Mouse (Mus musculus) midbrain, embryonic 10.5 days (tissue): ENCODE measurements at regions not wholly inside any gene's neighbourhood (a gene's known extent, or its start where the extent isn't known, plus 50 kb on each side); places are given as distances from the start of the nearest gene placed in this dataset.

Source experiments
- DNase-seq: peaks from one replicate; pipeline ENCODE4 v3.0.0-alpha.2; 2017; ENCODE audit warnings: low spot score
- H3K27ac ChIP-seq: fragments of 300-500 bp; sonication (generic); replicated peaks from 2 replicates; pipeline ENCODE4 v1.5.1; 2016; ENCODE audit warnings: mild to moderate bottlenecking
- H3K27me3 ChIP-seq: fragments of 300-500 bp; sonication (generic); 2 replicates; pipeline ENCODE4 v1.6.1; 2016; ENCODE audit warnings: low read depth, mild to moderate bottlenecking; ENCODE audit not compliant: poor library complexity, severe bottlenecking
- H3K36me3 ChIP-seq: fragments of 300-500 bp; sonication (generic); 2 replicates; pipeline ENCODE4 v1.6.1; 2016; ENCODE audit warnings: mild to moderate bottlenecking, moderate library complexity
- H3K4me1 ChIP-seq: fragments of 300-500 bp; sonication (generic); 2 replicates; pipeline ENCODE4 v1.6.1; 2016
- H3K4me3 ChIP-seq: fragments of 300-500 bp; sonication (generic); 2 replicates; pipeline ENCODE4 v1.5.1; 2016; ENCODE audit warnings: mild to moderate bottlenecking, moderate library complexity
- H3K9me3 ChIP-seq: fragments of 300-500 bp; sonication (generic); replicated peaks from 2 replicates; pipeline ENCODE4 v1.6.1; 2016; ENCODE audit warnings: mild to moderate bottlenecking
- WGBS: fragments of 180-500 bp; shearing (Covaris S2); methylation state at CpG from one replicate; pipeline ENCODE4 v1.1.7; 2016; 5-methylcytosine and 5-hydroxymethylcytosine counted together

- Histone ChIP-seq H3K4me1 (peaks cover 4% of the 10 kb centered on the region; the same call in 1 of the 2 replicates), H3K4me3 (no peak overlapping the region), H3K27me3 (no peaks in the 10 kb centered on the region), H3K9me3 (0 out of 2 replicates have a peak, but pooled peaks cover 2% of the 10 kb centered on the region), H3K36me3 (no peaks in the 10 kb centered on the region), H3K27ac (no peak overlapping the region)
- WGBS = 92% methylated on average over 24 of the region's 24 CpGs
- DNase-seq = no peak
Observed at GRCm38 (mm10) chr8:109251360-109251798, 242.4 kb upstream of the Pmfbp1 start.

GRCm38 (mm10) chr8:109252404-109252803 is 241.4 kb upstream of the Pmfbp1 start:
- Histone ChIP-seq H3K4me1 (peaks cover 4% of the 10 kb centered on the region; the same call in 1 of the 2 replicates), H3K9me3 (0 out of 2 replicates have a peak, but pooled peaks cover 2% of the 10 kb centered on the region), H3K4me3 (no peak overlapping the region), H3K27ac (no peak overlapping the region), H3K36me3 (no peaks in the 10 kb centered on the region), H3K27me3 (no peaks in the 10 kb centered on the region)
- 89% methylated on average over 4 of the region's 4 CpGs for WGBS
- no peak for DNase-seq

- Histone ChIP-seq H3K27ac (no peak overlapping the region), H3K9me3 (no peaks in the 10 kb centered on the region), H3K36me3 (no peaks in the 10 kb centered on the region), H3K4me3 (no peak overlapping the region), H3K27me3 (no peaks in the 10 kb centered on the region), H3K4me1 (0 out of 2 replicates have a peak, but pooled peaks cover 2% of the 10 kb centered on the region)
- 20% methylated on average over 5 of the region's 5 CpGs for WGBS
- DNase-seq = peak; percentile 54
Observed at GRCm38 (mm10) chr8:109279129-109279528, 214.7 kb upstream of the Pmfbp1 start.

GRCm38 (mm10) chr8:109280540-109280939 is 213.3 kb upstream of the Pmfbp1 start:
- Histone ChIP-seq H3K4me1 (0 out of 2 replicates have a peak, but pooled peaks cover 2% of the 10 kb centered on the region), H3K36me3 (no peaks in the 10 kb centered on the region), H3K9me3 (no peaks in the 10 kb centered on the region), H3K4me3 (no peak overlapping the region), H3K27ac (no peak overlapping the region), H3K27me3 (no peaks in the 10 kb centered on the region)
- peak; percentile 34 for DNase-seq
- WGBS = 84% methylated on average over 2 of the region's 2 CpGs

GRCm38 (mm10) chr8:109281598-109281997 is 212.2 kb upstream of the Pmfbp1 start:
- Histone ChIP-seq H3K27me3 (no peaks in the 10 kb centered on the region), H3K36me3 (no peaks in the 10 kb centered on the region), H3K27ac (no peak overlapping the region), H3K4me3 (no peak overlapping the region), H3K9me3 (no peaks in the 10 kb centered on the region), H3K4me1 (0 out of 2 replicates have a peak, but pooled peaks cover 2% of the 10 kb centered on the region)
- DNase-seq = no peak
- WGBS = 80% methylated on average over 10 of the region's 10 CpGs

- WGBS = 73% methylated on average over 17 of the region's 17 CpGs
- Histone ChIP-seq H3K27ac (0 out of 2 replicates have a peak overlapping the region, but pooled peaks have one; percentile 47), H3K4me1 (peaks cover 49% of the 10 kb centered on the region), H3K9me3 (no peaks in the 10 kb centered on the region), H3K36me3 (no peaks in the 10 kb centered on the region), H3K4me3 (no peak overlapping the region), H3K27me3 (no peaks in the 10 kb centered on the region)
- no peak for DNase-seq
Observed at GRCm38 (mm10) chr8:109310670-109311386, 183.0 kb upstream of the Pmfbp1 start.

- no peak overlapping the region for H3K4me3 ChIP-seq
- peaks cover 49% of the 10 kb centered on the region for H3K4me1 ChIP-seq
- H3K36me3 ChIP-seq = no peaks in the 10 kb centered on the region
- H3K27ac ChIP-seq = peak overlapping the region; percentile 80
- no peaks in the 10 kb centered on the region for H3K27me3 ChIP-seq
- WGBS = 35% methylated on average over 17 of the region's 17 CpGs
- no peaks in the 10 kb centered on the region for H3K9me3 ChIP-seq
- DNase-seq = peak; percentile 30
Observed at GRCm38 (mm10) chr8:109311484-109312210, 182.2 kb upstream of the Pmfbp1 start.

- H3K4me3 ChIP-seq = no peak overlapping the region
- DNase-seq = peak; percentile 50
- H3K27me3 ChIP-seq = no peaks in the 10 kb centered on the region
- peaks cover 49% of the 10 kb centered on the region for H3K4me1 ChIP-seq
- no peaks in the 10 kb centered on the region for H3K36me3 ChIP-seq
- no peaks in the 10 kb centered on the region for H3K9me3 ChIP-seq
- peak overlapping the region; percentile 80 for H3K27ac ChIP-seq
- 8% methylated on average over 8 of the region's 8 CpGs for WGBS
Observed at GRCm38 (mm10) chr8:109312731-109313130, 181.1 kb upstream of the Pmfbp1 start.

GRCm38 (mm10) chr8:109320955-109321354 is 172.9 kb upstream of the Pmfbp1 start:
- no peak overlapping the region for H3K4me3 ChIP-seq
- H3K9me3 ChIP-seq = no peaks in the 10 kb centered on the region
- no peaks in the 10 kb centered on the region for H3K27me3 ChIP-seq
- DNase-seq = no peak
- no peaks in the 10 kb centered on the region for H3K36me3 ChIP-seq
- 0 out of 2 replicates have a peak overlapping the region, but pooled peaks have one; percentile 23 for H3K27ac ChIP-seq
- peaks cover 11% of the 10 kb centered on the region for H3K4me1 ChIP-seq
- WGBS = 77% methylated on average over 11 of the region's 11 CpGs

- H3K27ac ChIP-seq = no peak overlapping the region
Observed at GRCm38 (mm10) chr8:109323351-109323750, 170.5 kb upstream of the Pmfbp1 start.

GRCm38 (mm10) chr8:109324241-109324640 is 169.6 kb upstream of the Pmfbp1 start:
- Histone ChIP-seq H3K27me3 (no peaks in the 10 kb centered on the region), H3K4me1 (peaks cover 11% of the 10 kb centered on the region), H3K9me3 (no peaks in the 10 kb centered on the region), H3K4me3 (no peak overlapping the region), H3K27ac (no peak overlapping the region), H3K36me3 (no peaks in the 10 kb centered on the region)
- DNase-seq = no peak
- 86% methylated on average over 9 of the region's 9 CpGs for WGBS

More at GRCm38 (mm10) chr8:109323351-109323750, 170.5 kb upstream of the Pmfbp1 start:
- Histone ChIP-seq H3K27me3 (no peaks in the 10 kb centered on the region), H3K36me3 (no peaks in the 10 kb centered on the region), H3K4me1 (peaks cover 11% of the 10 kb centered on the region), H3K9me3 (no peaks in the 10 kb centered on the region), H3K4me3 (no peak overlapping the region)
- DNase-seq = no peak
- 91% methylated on average over 2 of the region's 2 CpGs for WGBS

- H3K27ac ChIP-seq = no peak overlapping the region
Observed at GRCm38 (mm10) chr8:109336203-109336602, 157.6 kb upstream of the Pmfbp1 start.

More at GRCm38 (mm10) chr8:109336203-109336602, 157.6 kb upstream of the Pmfbp1 start:
- Histone ChIP-seq H3K9me3 (no peaks in the 10 kb centered on the region), H3K27me3 (no peaks in the 10 kb centered on the region), H3K4me3 (no peak overlapping the region), H3K4me1 (peaks cover 11% of the 10 kb centered on the region; the same call in 1 of the 2 replicates), H3K36me3 (no peaks in the 10 kb centered on the region)
- 89% methylated on average over 7 of the region's 7 CpGs for WGBS
- no peak for DNase-seq
